Mouse (Mus musculus): ENCODE data around the gene AB124611.

GRCm38 (mm10) chr9:21537009-21537408, 11.0 kb downstream of the AB124611 start:
- TF ChIP-seq POLR2A (IDR thresholded peaks at IDR 0.05; ENCODE audit: extremely low read depth, insufficient read depth, low read length) (no peak), CTCF (IDR thresholded peaks at IDR 0.05; ENCODE audit: low read depth, low read length) (no peak)

Measured in liver, adult 2 months (tissue).